Mouse (Mus musculus) liver, adult 2 months (tissue): Measurements from ENCODE around the gene Rad51b. TPM values are rescaled to one million over a fixed set of nuclear protein-coding genes. Genes with fewer than 3 reads are reported as not detected.
A peak's percentile ranks its signal among the peaks of the same experiment; 100 is the strongest.

Source experiments
- DNase-seq: peaks from one replicate; pipeline ENCODE4 v3.0.0-alpha.2; 2011; ENCODE audit warnings: low read depth, low spot score; ENCODE audit errors: extremely low read depth
- H3K27ac ChIP-seq: fragments of 200-500 bp; replicated peaks from 2 replicates; pipeline ENCODE4 v1.5.1; 2012; ENCODE audit warnings: low read depth, mild to moderate bottlenecking, control low read depth, inconsistent platforms, low read length; ENCODE audit not compliant: insufficient read depth
- H3K27me3 ChIP-seq: fragments of 200-500 bp; 2 replicates; pipeline ENCODE4 v1.6.1; 2012; ENCODE audit warnings: mild to moderate bottlenecking, moderate library complexity, low read length, inconsistent platforms; ENCODE audit not compliant: control insufficient read depth, insufficient read depth
- H3K36me3 ChIP-seq: fragments of 200-500 bp; 2 replicates; pipeline ENCODE4 v1.6.1; 2012; ENCODE audit warnings: low read length, inconsistent platforms; ENCODE audit not compliant: control insufficient read depth, insufficient read depth
- H3K4me1 ChIP-seq: fragments of 200-500 bp; 2 replicates; pipeline ENCODE4 v1.6.1; 2011; ENCODE audit warnings: low read length; ENCODE audit not compliant: control insufficient read depth, insufficient read depth
- H3K4me3 ChIP-seq: fragments of 200-500 bp; 2 replicates; pipeline ENCODE4 v1.5.1; 2011; ENCODE audit warnings: low read depth, mild to moderate bottlenecking, control low read depth, low read length, moderate library complexity; ENCODE audit not compliant: insufficient read depth
- H3K79me2 ChIP-seq: fragments of 200-500 bp; 2 replicates; pipeline ENCODE4 v1.6.1; 2012; ENCODE audit warnings: inconsistent platforms, mild to moderate bottlenecking, low read length, moderate library complexity; ENCODE audit not compliant: control insufficient read depth, insufficient read depth
- H3K9ac ChIP-seq: fragments of 200-500 bp; 2 replicates; pipeline ENCODE4 v1.6.1; 2012; ENCODE audit warnings: low read depth, mild to moderate bottlenecking, control low read depth, inconsistent platforms, low read length
- CTCF ChIP-seq: fragments of 200-500 bp; IDR thresholded peaks from 2 replicates; pipeline ENCODE4 v1.5.1; 2011; ENCODE audit warnings: low read depth, low read length, control low read depth
- POLR2A ChIP-seq: fragments of 200-500 bp; IDR thresholded peaks from 2 replicates; pipeline ENCODE4 v1.6.1; 2011; ENCODE audit warnings: low read length, control low read depth; ENCODE audit not compliant: insufficient read depth; ENCODE audit errors: extremely low read depth
- WGBS: fragments of 180-500 bp; shearing (Covaris S2); methylation state at CpG from one replicate; pipeline ENCODE4 v1.1.7; 2018; 5-methylcytosine and 5-hydroxymethylcytosine counted together
- polyA plus RNA-seq: library from polyadenylated mRNA; depleted of rRNA; stranded (reverse); fragments of >200 nt; gene quantifications from 2 replicates; pipeline ENCODE4 v1.2.3, GENCODE M21; 2012
- total RNA-seq: library from RNA; depleted of rRNA; stranded (reverse); fragments of >200 nt; gene quantifications from 2 replicates; pipeline ENCODE4 v1.2.3, GENCODE M21; 2014

Gene Rad51b
- total and polyA plus RNA-seq, 2 experiments: 0.55 to 1.7 TPM

GRCm38 (mm10) chr12:79442126-79442525, 145.0 kb downstream of the Rad51b start:
- TF ChIP-seq CTCF: no peak
- no peak for TF ChIP-seq POLR2A
- H3K27ac ChIP-seq: no peak overlapping the region
- 73% methylated on average over 7 of the region's 7 CpGs for WGBS

GRCm38 (mm10) chr12:79442836-79443390, 145.8 kb downstream of the Rad51b start:
- no peak overlapping the region for H3K27ac ChIP-seq
- 63% methylated on average over 6 of the region's 6 CpGs for WGBS

More at GRCm38 (mm10) chr12:79442126-79442525, 145.0 kb downstream of the Rad51b start:
- H3K4me3 ChIP-seq: no peak overlapping the region
- H3K4me1 ChIP-seq: peaks cover 9% of the 10 kb centered on the region; the same call in 1 of the 2 replicates
- no peaks in the 10 kb centered on the region for H3K27me3 ChIP-seq
- no peaks in the 10 kb centered on the region for H3K36me3 ChIP-seq
- H3K79me2 ChIP-seq: no peaks in the 10 kb centered on the region
- H3K9ac ChIP-seq: no peak overlapping the region
- DNase-seq: no peak

GRCm38 (mm10) chr12:79444646-79445045, 147.6 kb downstream of the Rad51b start:
- no peak overlapping the region for H3K4me3 ChIP-seq

More at GRCm38 (mm10) chr12:79442836-79443390, 145.8 kb downstream of the Rad51b start:
- no peak overlapping the region for H3K4me3 ChIP-seq
- H3K4me1 ChIP-seq: peaks cover 9% of the 10 kb centered on the region; the same call in 1 of the 2 replicates
- H3K79me2 ChIP-seq: no peaks in the 10 kb centered on the region
- peak; percentile 19 for DNase-seq
- TF ChIP-seq POLR2A (no peak), CTCF (no peak)
- no peaks in the 10 kb centered on the region for H3K27me3 ChIP-seq
- no peaks in the 10 kb centered on the region for H3K36me3 ChIP-seq
- H3K9ac ChIP-seq: no peak overlapping the region

GRCm38 (mm10) chr12:79447039-79447438, 150.0 kb downstream of the Rad51b start:
- Histone ChIP-seq H3K36me3 (no peaks in the 10 kb centered on the region), H3K4me1 (peaks cover 5% of the 10 kb centered on the region; the same call in 1 of the 2 replicates), H3K9ac (no peak overlapping the region), H3K27me3 (no peaks in the 10 kb centered on the region), H3K27ac (no peak overlapping the region), H3K79me2 (no peaks in the 10 kb centered on the region), H3K4me3 (no peak overlapping the region)
- TF ChIP-seq POLR2A (no peak), CTCF (no peak)
- no peak for DNase-seq
- 93% methylated on average over 3 of the region's 3 CpGs for WGBS

More at GRCm38 (mm10) chr12:79444646-79445045, 147.6 kb downstream of the Rad51b start:
- Histone ChIP-seq H3K4me1 (peaks cover 9% of the 10 kb centered on the region; the same call in 1 of the 2 replicates), H3K36me3 (no peaks in the 10 kb centered on the region), H3K27me3 (no peaks in the 10 kb centered on the region), H3K79me2 (no peaks in the 10 kb centered on the region), H3K9ac (no peak overlapping the region), H3K27ac (no peak overlapping the region)
- TF ChIP-seq POLR2A (no peak), CTCF (no peak)
- WGBS: 62% methylated on average over 2 of the region's 2 CpGs
- DNase-seq: no peak

- no peaks in the 10 kb centered on the region for H3K36me3 ChIP-seq
- H3K27me3 ChIP-seq: no peaks in the 10 kb centered on the region
- WGBS: 87% methylated on average over 8 of the region's 8 CpGs
- no peak for DNase-seq
- H3K4me3 ChIP-seq: no peak overlapping the region
- H3K4me1 ChIP-seq: peaks cover 2% of the 10 kb centered on the region; the same call in 1 of the 2 replicates
- no peak for TF ChIP-seq POLR2A
- no peak for TF ChIP-seq CTCF
- no peaks in the 10 kb centered on the region for H3K79me2 ChIP-seq
- no peak overlapping the region for H3K27ac ChIP-seq
- H3K9ac ChIP-seq: no peak overlapping the region
These were observed 152.8 kb downstream of the Rad51b start for GRCm38 (mm10) chr12:79449817-79450411.

GRCm38 (mm10) chr12:79452882-79453281, 155.8 kb downstream of the Rad51b start:
- no peaks in the 10 kb centered on the region for H3K79me2 ChIP-seq
- no peaks in the 10 kb centered on the region for H3K27me3 ChIP-seq
- 54% methylated on average over 4 of the region's 4 CpGs for WGBS
- H3K4me1 ChIP-seq: peaks cover 2% of the 10 kb centered on the region; the same call in 1 of the 2 replicates
- H3K27ac ChIP-seq: 0 out of 2 replicates have a peak overlapping the region, but pooled peaks have one; percentile 20
- no peaks in the 10 kb centered on the region for H3K36me3 ChIP-seq
- no peak overlapping the region for H3K4me3 ChIP-seq
- H3K9ac ChIP-seq: no peak overlapping the region
- DNase-seq: peak; percentile 78
- no peak for TF ChIP-seq POLR2A
- TF ChIP-seq CTCF: no peak
